Mouse (Mus musculus) neural tube, embryonic 12.5 days (tissue): ENCODE measurements around the gene Pik3c2g. TPM values are rescaled to one million over a fixed set of nuclear protein-coding genes. Genes with fewer than 3 reads are reported as not detected.
A peak's percentile ranks its signal among the peaks of the same experiment; 100 is the strongest.

ENCODE experiments used
- ATAC-seq: fragments of 200-750 bp; cut with Nextera tagmentation; 2 replicates; pipeline ENCODE4 v1.8.0; 2017; ENCODE audit warnings: low read depth, mild to moderate bottlenecking, moderate TSS enrichment, moderate library complexity; ENCODE audit not compliant: low FRiP score
- H3K27ac ChIP-seq: fragments of 300-500 bp; sonication (generic); 2 replicates; pipeline ENCODE4 v1.5.1; 2016
- H3K27me3 ChIP-seq: fragments of 300-500 bp; sonication (generic); replicated peaks from 2 replicates; pipeline ENCODE4 v1.6.1; 2016; ENCODE audit warnings: mild to moderate bottlenecking
- H3K36me3 ChIP-seq: fragments of 300-500 bp; sonication (generic); 2 replicates; pipeline ENCODE4 v1.6.1; 2016; ENCODE audit warnings: mild to moderate bottlenecking
- H3K4me1 ChIP-seq: fragments of 300-500 bp; sonication (generic); 2 replicates; pipeline ENCODE4 v1.6.1; 2016
- H3K4me2 ChIP-seq: fragments of 300-500 bp; sonication (generic); replicated peaks from 2 replicates; pipeline ENCODE4 v1.6.1; 2016; ENCODE audit warnings: mild to moderate bottlenecking
- H3K4me3 ChIP-seq: fragments of 300-500 bp; sonication (generic); 2 replicates; pipeline ENCODE4 v1.5.1; 2016
- H3K9ac ChIP-seq: fragments of 300-500 bp; sonication (generic); 2 replicates; pipeline ENCODE4 v1.6.1; 2016; ENCODE audit warnings: mild to moderate bottlenecking
- H3K9me3 ChIP-seq: fragments of 300-500 bp; sonication (generic); 2 replicates; pipeline ENCODE4 v1.6.1; 2016; ENCODE audit warnings: mild to moderate bottlenecking
- WGBS: fragments of 180-500 bp; shearing (Covaris S2); methylation state at CpG from one replicate; pipeline ENCODE4 v1.1.7; 2016; 5-methylcytosine and 5-hydroxymethylcytosine counted together
- polyA plus RNA-seq: library from polyadenylated mRNA; unstranded; fragments of >200 nt; fragmentation: Nextera tagmentation; extraction: Ambion mirVana; gene quantifications from 2 replicates; pipeline ENCODE4 v1.2.1, GENCODE M21; 2016

Pik3c2g gene
- polyA plus RNA-seq: 0.22 and 0.24 TPM in 2 replicates

GRCm38 (mm10) chr6:139586892-139587291 is at the start of gene Pik3c2g:
Pik3c2g (plus strand) TSS chr6:139587221.
- Histone ChIP-seq H3K9me3 (no peaks in the 10 kb centered on the region), H3K4me2 (no peak within 1 kb of the TSS), H3K4me3 (no peak within 1 kb of the TSS), H3K4me1 (no peaks in the 10 kb centered on the region), H3K27ac (no peak within 1 kb of the TSS), H3K9ac (no peak within 1 kb of the TSS), H3K36me3 (no peaks in the 10 kb centered on the region), H3K27me3 (no peaks in the 10 kb centered on the region)
- whole genome bisulfite sequencing: 72% methylated on average over 15 of the region's 15 CpGs
- ATAC-seq: no peak

GRCm38 (mm10) chr6:139538469-139538868 is 48.6 kb upstream of the Pik3c2g start:
- no peaks in the 10 kb centered on the region for H3K36me3 ChIP-seq
- H3K9ac ChIP-seq: no peak overlapping the region
- WGBS: 65% methylated on average over 2 of the region's 2 CpGs
- H3K27me3 ChIP-seq: no peaks in the 10 kb centered on the region
- no peak overlapping the region for H3K4me3 ChIP-seq
- no peak for ATAC-seq
- no peak overlapping the region for H3K27ac ChIP-seq
- no peak overlapping the region for H3K4me2 ChIP-seq
- no peaks in the 10 kb centered on the region for H3K9me3 ChIP-seq
- H3K4me1 ChIP-seq: no peaks in the 10 kb centered on the region

DNA sequence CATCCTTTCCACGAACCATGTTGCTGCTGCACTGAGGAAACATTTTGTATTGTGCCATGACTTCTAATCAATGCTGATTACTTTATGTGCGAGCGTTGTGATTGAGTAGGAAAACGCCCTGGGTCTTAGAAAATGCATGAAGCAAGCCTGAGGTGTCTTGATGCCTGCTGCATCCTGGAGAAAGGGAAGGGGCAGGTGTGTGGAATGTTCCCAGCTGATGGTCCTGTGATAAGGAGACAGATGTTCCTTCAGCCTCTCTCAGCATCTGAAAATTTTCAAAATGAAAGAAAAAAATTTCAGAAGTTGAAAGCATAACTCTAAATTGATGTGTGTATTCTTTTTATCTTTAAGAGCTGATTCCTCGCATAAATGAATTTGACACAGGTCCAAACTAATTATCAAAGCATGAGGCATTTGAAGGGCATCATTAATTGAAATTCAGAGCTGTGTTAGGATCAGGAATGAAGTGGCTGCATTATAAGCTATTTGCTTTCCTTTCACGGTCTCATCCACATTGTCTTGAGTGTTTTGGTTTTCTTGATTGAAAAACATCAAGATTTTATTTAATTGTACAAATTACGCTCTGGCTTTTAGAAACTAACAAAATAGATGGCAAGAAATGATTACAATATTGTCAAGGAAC is 31.4 kb upstream of the Pik3c2g start:
- no peaks in the 10 kb centered on the region for H3K4me1 ChIP-seq
- H3K4me2 ChIP-seq: no peak overlapping the region
- H3K9me3 ChIP-seq: no peaks in the 10 kb centered on the region
- no peaks in the 10 kb centered on the region for H3K27me3 ChIP-seq
- H3K4me3 ChIP-seq: no peak overlapping the region
- H3K27ac ChIP-seq: no peak overlapping the region
- WGBS: 81% methylated on average over 7 of the region's 7 CpGs
- no peak for ATAC-seq
- no peak overlapping the region for H3K9ac ChIP-seq
- H3K36me3 ChIP-seq: no peaks in the 10 kb centered on the region

DNA sequence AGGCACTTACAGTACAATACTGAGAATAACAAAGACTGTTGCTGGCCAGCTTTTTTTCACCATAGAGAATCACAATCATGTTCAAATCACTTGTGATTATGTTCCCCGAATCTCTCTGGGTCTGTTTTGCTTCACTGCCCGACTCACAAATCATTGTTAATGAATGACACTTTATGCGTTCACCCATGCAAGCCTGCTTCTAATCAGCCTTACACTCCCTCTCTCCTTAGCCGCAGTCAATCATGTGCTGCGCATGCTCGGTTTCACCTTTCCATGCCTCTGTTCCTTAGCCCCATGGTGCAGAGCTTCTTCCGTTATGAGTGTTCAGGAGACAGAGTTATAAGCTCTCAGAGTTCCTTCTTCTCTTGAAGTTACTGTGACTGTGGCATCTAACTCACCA is 17.8 kb upstream of the Pik3c2g start:
- Histone ChIP-seq H3K27me3 (no peaks in the 10 kb centered on the region), H3K4me3 (no peak overlapping the region), H3K4me2 (no peak overlapping the region), H3K36me3 (no peaks in the 10 kb centered on the region), H3K4me1 (no peaks in the 10 kb centered on the region), H3K9ac (no peak overlapping the region), H3K27ac (no peak overlapping the region), H3K9me3 (no peaks in the 10 kb centered on the region)
- WGBS: 49% methylated on average over 7 of the region's 7 CpGs
- peak; percentile 68; the same call in 1 of the 2 replicates for ATAC-seq

GRCm38 (mm10) chr6:139575854-139576253 is 11.2 kb upstream of the Pik3c2g start:
- Histone ChIP-seq H3K4me1 (no peaks in the 10 kb centered on the region), H3K4me3 (no peak overlapping the region), H3K9ac (no peak overlapping the region), H3K4me2 (no peak overlapping the region), H3K9me3 (no peaks in the 10 kb centered on the region), H3K27me3 (no peaks in the 10 kb centered on the region), H3K27ac (no peak overlapping the region), H3K36me3 (no peaks in the 10 kb centered on the region)
- ATAC-seq: no peak
- WGBS: 61% methylated on average over 4 of the region's 4 CpGs

GRCm38 (mm10) chr6:139576261-139577014 is 10.6 kb upstream of the Pik3c2g start:
- no peaks in the 10 kb centered on the region for H3K9me3 ChIP-seq
- no peaks in the 10 kb centered on the region for H3K36me3 ChIP-seq
- 76% methylated on average over 10 of the region's 10 CpGs for WGBS
- no peaks in the 10 kb centered on the region for H3K27me3 ChIP-seq
- no peak overlapping the region for H3K27ac ChIP-seq
- no peaks in the 10 kb centered on the region for H3K4me1 ChIP-seq
- H3K4me3 ChIP-seq: no peak overlapping the region
- ATAC-seq: no peak
- H3K4me2 ChIP-seq: no peak overlapping the region
- H3K9ac ChIP-seq: no peak overlapping the region

- 58% methylated on average over 18 of the region's 18 CpGs for WGBS
- Histone ChIP-seq H3K27me3 (no peaks in the 10 kb centered on the region), H3K4me2 (peak overlapping the region; percentile 27; the same call in 1 of the 2 replicates), H3K36me3 (no peaks in the 10 kb centered on the region), H3K9me3 (no peaks in the 10 kb centered on the region), H3K4me1 (no peaks in the 10 kb centered on the region), H3K4me3 (no peak overlapping the region), H3K9ac (no peak overlapping the region), H3K27ac (no peak overlapping the region)
- no peak for ATAC-seq
Measured at GRCm38 (mm10) chr6:139577026-139577861, 9.8 kb upstream of the Pik3c2g start.

- Histone ChIP-seq H3K27ac (no peak overlapping the region), H3K27me3 (no peaks in the 10 kb centered on the region), H3K4me1 (no peaks in the 10 kb centered on the region), H3K9me3 (no peaks in the 10 kb centered on the region), H3K36me3 (no peaks in the 10 kb centered on the region), H3K9ac (no peak overlapping the region), H3K4me3 (no peak overlapping the region), H3K4me2 (no peak overlapping the region)
- ATAC-seq: no peak
- WGBS: 79% methylated on average over 12 of the region's 12 CpGs
Measured at GRCm38 (mm10) chr6:139587478-139587877, 457 bp downstream of the Pik3c2g start.

DNA sequence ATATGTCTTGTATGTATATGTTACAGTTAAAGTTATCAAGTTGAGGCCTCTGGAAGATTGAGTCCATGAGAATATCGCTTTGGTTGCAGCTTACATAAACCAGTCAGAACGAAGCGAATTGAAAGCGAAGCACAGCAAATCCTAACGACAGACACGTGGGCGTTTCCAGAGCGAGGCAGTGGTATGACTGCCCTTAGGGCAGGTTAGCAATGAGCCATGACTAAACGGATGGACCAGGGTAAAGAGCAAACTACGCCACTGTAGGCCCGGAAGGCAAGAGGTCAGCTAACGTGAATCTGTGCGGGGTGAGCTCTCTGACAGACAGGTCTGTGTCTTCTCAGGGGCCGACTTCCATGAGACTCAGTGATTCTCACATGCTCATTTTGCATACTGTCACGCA is 1.4 kb downstream of the Pik3c2g start:
- ATAC-seq: peak; percentile 29; the same call in 1 of the 2 replicates
- H3K4me3 ChIP-seq: no peak overlapping the region
- H3K27me3 ChIP-seq: no peaks in the 10 kb centered on the region
- no peak overlapping the region for H3K9ac ChIP-seq
- no peaks in the 10 kb centered on the region for H3K36me3 ChIP-seq
- no peak overlapping the region for H3K4me2 ChIP-seq
- H3K4me1 ChIP-seq: no peaks in the 10 kb centered on the region
- H3K27ac ChIP-seq: no peak overlapping the region
- H3K9me3 ChIP-seq: no peaks in the 10 kb centered on the region
- WGBS: 31% methylated on average over 15 of the region's 15 CpGs

- peak; percentile 46; the same call in 1 of the 2 replicates for ATAC-seq
- no peak overlapping the region for H3K4me3 ChIP-seq
- H3K4me2 ChIP-seq: 0 out of 2 replicates have a peak overlapping the region, but pooled peaks have one; percentile 12
- H3K27ac ChIP-seq: no peak overlapping the region
- 11% methylated on average over 12 of the region's 12 CpGs for WGBS
- H3K4me1 ChIP-seq: no peaks in the 10 kb centered on the region
- H3K27me3 ChIP-seq: no peaks in the 10 kb centered on the region
- no peaks in the 10 kb centered on the region for H3K9me3 ChIP-seq
- H3K36me3 ChIP-seq: no peaks in the 10 kb centered on the region
- H3K9ac ChIP-seq: no peak overlapping the region
Measured at GRCm38 (mm10) chr6:139589291-139589690, 2.3 kb downstream of the Pik3c2g start.

- H3K4me1 ChIP-seq: no peaks in the 10 kb centered on the region
- no peak overlapping the region for H3K9ac ChIP-seq
- H3K36me3 ChIP-seq: no peaks in the 10 kb centered on the region
- no peaks in the 10 kb centered on the region for H3K9me3 ChIP-seq
- H3K27me3 ChIP-seq: no peaks in the 10 kb centered on the region
- no peak overlapping the region for H3K4me3 ChIP-seq
- 72% methylated on average over 9 of the region's 9 CpGs for WGBS
- no peak overlapping the region for H3K27ac ChIP-seq
- no peak for ATAC-seq
- no peak overlapping the region for H3K4me2 ChIP-seq
Measured at GRCm38 (mm10) chr6:139589854-139590253, 2.8 kb downstream of the Pik3c2g start.

GRCm38 (mm10) chr6:139592081-139592480 is 5.1 kb downstream of the Pik3c2g start:
- no peaks in the 10 kb centered on the region for H3K27me3 ChIP-seq
- no peak overlapping the region for H3K27ac ChIP-seq
- 45% methylated on average over 3 of the region's 3 CpGs for WGBS
- H3K4me1 ChIP-seq: no peaks in the 10 kb centered on the region
- no peak for ATAC-seq
- H3K36me3 ChIP-seq: no peaks in the 10 kb centered on the region
- no peak overlapping the region for H3K9ac ChIP-seq
- H3K4me2 ChIP-seq: no peak overlapping the region
- H3K9me3 ChIP-seq: no peaks in the 10 kb centered on the region
- no peak overlapping the region for H3K4me3 ChIP-seq
